Mouse (Mus musculus) midbrain, embryonic 12.5 days (tissue): ENCODE results near the gene Mblac2. TPM values are rescaled to one million over a fixed set of nuclear protein-coding genes. Genes with fewer than 3 reads are reported as not detected.
A peak's percentile ranks its signal among the peaks of the same experiment; 100 is the strongest.

Experiments used
- ATAC-seq: fragments of 200-750 bp; cut with Nextera tagmentation; 2 replicates; pipeline ENCODE4 v1.8.0; 2017; ENCODE audit warnings: low read depth, moderate TSS enrichment, moderate library complexity; ENCODE audit not compliant: low FRiP score
- H3K27ac ChIP-seq: fragments of 300-500 bp; sonication (generic); replicated peaks from 2 replicates; pipeline ENCODE4 v1.5.1; 2016; ENCODE audit warnings: mild to moderate bottlenecking
- H3K27me3 ChIP-seq: fragments of 300-500 bp; sonication (generic); 2 replicates; pipeline ENCODE4 v1.6.1; 2016; ENCODE audit warnings: mild to moderate bottlenecking
- H3K36me3 ChIP-seq: fragments of 300-500 bp; sonication (generic); 2 replicates; pipeline ENCODE4 v1.6.1; 2016
- H3K4me1 ChIP-seq: fragments of 300-500 bp; sonication (generic); 2 replicates; pipeline ENCODE4 v1.6.1; 2016
- H3K4me2 ChIP-seq: fragments of 300-500 bp; sonication (generic); replicated peaks from 2 replicates; pipeline ENCODE4 v1.6.1; 2016; ENCODE audit warnings: mild to moderate bottlenecking, moderate library complexity
- H3K4me3 ChIP-seq: fragments of 300-500 bp; sonication (generic); 2 replicates; pipeline ENCODE4 v1.5.1; 2016; ENCODE audit warnings: mild to moderate bottlenecking
- H3K9ac ChIP-seq: fragments of 300-500 bp; sonication (generic); replicated peaks from 2 replicates; pipeline ENCODE4 v1.6.1; 2016; ENCODE audit warnings: mild to moderate bottlenecking, moderate library complexity
- H3K9me3 ChIP-seq: fragments of 300-500 bp; sonication (generic); 2 replicates; pipeline ENCODE4 v1.6.1; 2016; ENCODE audit warnings: mild to moderate bottlenecking
- WGBS: fragments of 180-500 bp; shearing (Covaris S2); methylation state at CpG from one replicate; pipeline ENCODE4 v1.1.7; 2016; 5-methylcytosine and 5-hydroxymethylcytosine counted together
- polyA plus RNA-seq: library from polyadenylated mRNA; unstranded; fragments of >200 nt; fragmentation: Nextera tagmentation; extraction: Ambion mirVana; gene quantifications from 2 replicates; pipeline ENCODE4 v1.2.1, GENCODE M21; 2016

The Mblac2 gene
- polyA plus RNA-seq, 1 experiment from 2014 or later, result 7.5 TPM

DNA sequence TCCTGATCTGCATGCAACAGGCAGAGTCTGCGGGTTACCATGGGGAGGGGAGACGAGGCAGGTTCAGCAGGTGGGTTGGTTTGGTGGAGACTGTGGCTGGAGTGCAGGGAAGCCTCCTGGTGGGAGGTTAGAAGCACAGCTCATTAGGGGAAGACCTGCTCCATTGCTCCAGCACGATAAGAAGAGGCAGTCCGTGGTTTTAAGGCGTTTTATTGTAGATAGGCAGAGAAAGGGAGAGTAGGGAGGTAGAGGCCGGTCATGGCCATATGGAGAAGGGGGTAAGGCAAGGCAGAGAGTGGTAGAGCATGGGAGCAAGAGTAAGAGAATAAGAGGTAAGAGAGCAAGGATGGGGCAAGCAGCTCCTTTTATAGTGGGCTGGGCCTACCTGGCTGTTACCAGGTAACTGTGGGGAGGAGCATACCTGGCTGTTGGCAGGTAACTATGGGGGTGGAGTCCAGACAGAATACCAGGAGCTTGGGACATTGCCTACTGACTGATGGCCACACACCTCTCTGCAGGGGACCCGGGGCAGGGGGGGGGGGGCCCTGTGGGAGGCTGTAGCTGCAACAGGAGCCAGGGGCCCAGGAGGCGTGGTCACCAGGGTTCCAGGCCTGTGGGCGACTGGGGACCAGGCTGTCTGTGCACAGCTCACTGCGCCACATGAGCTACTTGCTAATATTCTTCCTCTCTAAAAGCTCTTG lies 32.4 kb downstream of the Mblac2 start:
- no peak overlapping the region for H3K27ac ChIP-seq
- H3K4me2 ChIP-seq, result no peak overlapping the region
- WGBS, result 40% methylated on average over 9 of the region's 10 CpGs
- H3K9me3 ChIP-seq, result 0 out of 2 replicates have a peak, but pooled peaks cover 2% of the 10 kb centered on the region
- H3K4me1 ChIP-seq, result no peaks in the 10 kb centered on the region
- no peaks in the 10 kb centered on the region for H3K36me3 ChIP-seq
- H3K9ac ChIP-seq, result no peak overlapping the region
- no peak for ATAC-seq
- H3K27me3 ChIP-seq, result no peaks in the 10 kb centered on the region
- no peak overlapping the region for H3K4me3 ChIP-seq

DNA sequence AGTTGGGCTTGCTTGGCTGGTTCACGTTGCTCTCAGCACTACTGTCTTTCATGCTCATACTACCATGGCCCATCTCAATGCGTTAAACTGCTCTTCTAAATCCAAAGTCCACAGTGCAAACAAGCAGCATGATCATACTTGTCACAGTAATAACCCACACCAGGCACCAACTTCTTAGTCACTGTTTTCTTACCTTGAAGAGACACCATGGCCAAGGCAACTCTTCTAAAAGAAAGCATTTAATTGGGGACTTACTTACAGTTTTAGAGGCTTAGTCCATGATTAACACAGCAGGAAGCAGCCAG lies 32.9 kb downstream of the Mblac2 start:
- H3K9ac ChIP-seq, result no peak overlapping the region
- 38% methylated on average over 2 of the region's 2 CpGs for WGBS
- H3K27ac ChIP-seq, result no peak overlapping the region
- H3K36me3 ChIP-seq, result no peaks in the 10 kb centered on the region
- no peak for ATAC-seq
- no peak overlapping the region for H3K4me3 ChIP-seq
- H3K4me1 ChIP-seq, result no peaks in the 10 kb centered on the region
- H3K9me3 ChIP-seq, result 0 out of 2 replicates have a peak, but pooled peaks cover 2% of the 10 kb centered on the region
- H3K27me3 ChIP-seq, result no peaks in the 10 kb centered on the region
- H3K4me2 ChIP-seq, result no peak overlapping the region

DNA sequence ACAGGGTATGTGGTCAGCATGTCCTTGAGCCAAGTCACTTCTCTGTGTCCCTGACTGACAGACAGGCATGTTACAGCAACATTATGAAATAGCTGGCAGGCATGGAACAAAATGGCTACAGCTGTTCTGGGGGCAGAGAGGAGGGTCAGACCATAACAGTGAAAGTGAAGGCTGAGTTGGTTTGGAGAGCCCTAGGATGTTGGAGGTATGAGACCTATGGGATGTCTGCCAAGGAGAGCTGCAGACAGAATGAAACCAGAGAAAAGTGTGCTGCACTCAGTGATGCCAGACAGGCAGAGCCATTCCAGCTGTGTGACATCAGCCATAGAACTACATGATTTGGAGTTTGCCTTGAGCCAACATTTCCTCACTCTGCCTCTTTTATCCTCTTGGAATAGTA lies 43.7 kb downstream of the Mblac2 start:
- Histone ChIP-seq H3K27me3 (no peaks in the 10 kb centered on the region), H3K4me2 (no peak overlapping the region), H3K4me3 (no peak overlapping the region), H3K9me3 (no peaks in the 10 kb centered on the region), H3K9ac (no peak overlapping the region), H3K36me3 (no peaks in the 10 kb centered on the region), H3K27ac (no peak overlapping the region), H3K4me1 (no peaks in the 10 kb centered on the region)
- ATAC-seq, result no peak

DNA sequence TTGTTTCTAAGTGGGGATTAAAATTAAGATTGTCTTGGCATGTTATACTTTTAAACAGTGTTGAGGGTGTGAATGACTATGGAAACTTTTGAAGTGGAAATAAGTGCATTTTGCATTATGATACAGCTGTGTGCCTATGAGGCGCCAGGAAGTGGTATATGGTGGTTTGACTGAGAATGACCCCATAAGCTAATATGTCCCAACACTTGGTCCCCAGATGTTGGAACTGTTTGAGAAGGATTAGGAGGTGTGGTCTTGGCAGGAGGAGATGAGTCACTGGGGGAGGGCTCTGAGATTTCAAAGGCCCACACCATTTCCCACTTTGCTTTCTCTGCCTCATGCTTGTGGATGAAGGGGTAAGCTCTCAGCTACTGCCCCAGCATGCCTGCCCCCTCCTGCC lies 44.2 kb downstream of the Mblac2 start:
- Histone ChIP-seq H3K36me3 (no peaks in the 10 kb centered on the region), H3K9ac (no peak overlapping the region), H3K27me3 (no peaks in the 10 kb centered on the region), H3K9me3 (no peaks in the 10 kb centered on the region), H3K27ac (no peak overlapping the region), H3K4me1 (no peaks in the 10 kb centered on the region), H3K4me3 (no peak overlapping the region), H3K4me2 (no peak overlapping the region)
- ATAC-seq, result no peak
- 97% methylated on average over 1 of the region's 1 CpGs for WGBS

DNA sequence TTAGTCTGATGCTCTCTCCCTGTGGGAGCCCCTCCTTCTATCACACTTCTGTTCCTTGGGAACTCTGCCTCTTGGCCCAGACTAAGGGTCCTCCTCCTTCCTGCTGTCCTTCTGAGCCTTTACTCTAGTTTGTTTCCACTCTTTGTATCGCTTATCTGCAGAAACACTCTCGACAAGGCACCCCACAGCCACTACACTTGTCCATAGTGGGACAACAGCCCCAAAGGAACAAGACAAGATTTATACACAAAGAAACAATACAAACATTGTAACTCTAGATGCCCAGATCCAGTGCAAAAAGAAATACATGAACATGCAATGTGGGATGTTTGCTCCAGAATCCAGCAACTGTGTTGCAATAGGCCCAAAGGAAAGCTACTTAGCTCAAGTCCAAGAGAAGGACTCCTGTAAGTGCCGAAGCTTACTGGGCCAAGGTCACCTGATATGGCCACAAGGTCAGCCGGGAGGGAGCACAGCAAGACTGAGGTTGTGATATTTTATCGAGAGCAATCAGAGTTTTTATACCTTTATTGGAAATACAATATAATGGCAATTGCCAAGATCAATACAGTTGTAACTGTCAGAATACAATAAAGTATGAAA lies 46.0 kb downstream of the Mblac2 start:
- H3K4me1 ChIP-seq, result no peaks in the 10 kb centered on the region
- 88% methylated on average over 5 of the region's 5 CpGs for WGBS
- no peak overlapping the region for H3K4me3 ChIP-seq
- H3K9me3 ChIP-seq, result no peaks in the 10 kb centered on the region
- H3K9ac ChIP-seq, result no peak overlapping the region
- no peak overlapping the region for H3K4me2 ChIP-seq
- H3K27me3 ChIP-seq, result no peaks in the 10 kb centered on the region
- no peaks in the 10 kb centered on the region for H3K36me3 ChIP-seq
- no peak overlapping the region for H3K27ac ChIP-seq
- no peak for ATAC-seq

DNA sequence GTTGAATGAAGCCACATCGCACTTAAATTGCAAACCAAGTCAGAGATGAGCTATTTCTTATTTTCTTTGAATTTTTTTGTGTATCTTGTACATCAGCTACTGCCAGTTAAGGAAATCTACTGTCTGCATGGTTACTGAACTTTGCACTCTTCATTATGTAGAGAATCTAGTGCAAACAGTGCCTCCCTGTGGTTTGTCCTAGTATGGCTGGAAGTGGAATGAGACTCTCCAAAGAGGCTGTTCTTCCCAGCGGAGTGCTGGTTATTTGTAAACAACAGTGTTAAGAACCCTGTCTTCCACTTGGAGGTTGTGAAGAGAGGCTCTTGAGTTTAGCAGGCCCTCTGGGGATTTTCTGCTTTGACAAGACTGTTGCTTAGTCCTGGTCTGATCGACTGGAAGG lies 49.2 kb downstream of the Mblac2 start:
- Histone ChIP-seq H3K36me3 (no peaks in the 10 kb centered on the region), H3K27ac (no peak overlapping the region), H3K4me3 (no peak overlapping the region), H3K4me2 (no peak overlapping the region), H3K9me3 (no peaks in the 10 kb centered on the region), H3K4me1 (no peaks in the 10 kb centered on the region), H3K27me3 (no peaks in the 10 kb centered on the region), H3K9ac (no peak overlapping the region)
- ATAC-seq, result peak; percentile 53; the same call in 1 of the 2 replicates
- WGBS, result 25% methylated on average over 3 of the region's 3 CpGs

DNA sequence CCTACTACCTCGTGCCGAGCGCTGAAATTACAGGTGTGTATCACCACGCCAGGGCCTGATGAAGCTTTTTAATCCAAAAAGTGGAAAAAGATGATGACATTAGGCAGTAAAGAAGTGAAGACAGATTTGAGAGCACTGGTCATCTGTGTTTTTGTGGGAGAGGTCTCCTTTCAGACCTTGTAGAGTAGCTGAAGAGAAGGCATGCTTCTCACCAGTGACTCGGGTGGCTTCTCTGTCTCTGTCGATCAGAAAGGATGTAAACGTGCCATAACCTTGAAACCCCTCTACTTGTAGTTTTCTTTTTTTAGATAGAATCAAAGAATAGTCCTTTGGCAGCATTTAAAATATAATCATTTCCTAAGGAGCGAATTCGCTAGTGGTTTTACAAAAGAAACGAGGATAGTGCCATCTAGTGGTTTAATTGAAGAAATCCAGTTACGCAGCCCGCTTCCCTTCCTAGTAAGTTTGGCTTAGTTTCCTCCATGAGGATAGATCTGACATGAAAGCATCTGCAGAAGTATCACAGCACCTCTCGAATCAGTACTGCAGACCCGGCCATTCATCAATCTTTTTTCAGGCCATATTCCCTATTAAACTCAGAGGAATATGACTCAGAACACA lies 50.5 kb downstream of the Mblac2 start:
- no peak overlapping the region for H3K27ac ChIP-seq
- 31% methylated on average over 14 of the region's 14 CpGs for WGBS
- no peaks in the 10 kb centered on the region for H3K27me3 ChIP-seq
- no peaks in the 10 kb centered on the region for H3K9me3 ChIP-seq
- no peaks in the 10 kb centered on the region for H3K36me3 ChIP-seq
- H3K4me3 ChIP-seq, result no peak overlapping the region
- ATAC-seq, result peak; percentile 63
- no peaks in the 10 kb centered on the region for H3K4me1 ChIP-seq
- 0 out of 2 replicates have a peak overlapping the region, but pooled peaks have one; percentile 31 for H3K9ac ChIP-seq
- 0 out of 2 replicates have a peak overlapping the region, but pooled peaks have one; percentile 21 for H3K4me2 ChIP-seq

DNA sequence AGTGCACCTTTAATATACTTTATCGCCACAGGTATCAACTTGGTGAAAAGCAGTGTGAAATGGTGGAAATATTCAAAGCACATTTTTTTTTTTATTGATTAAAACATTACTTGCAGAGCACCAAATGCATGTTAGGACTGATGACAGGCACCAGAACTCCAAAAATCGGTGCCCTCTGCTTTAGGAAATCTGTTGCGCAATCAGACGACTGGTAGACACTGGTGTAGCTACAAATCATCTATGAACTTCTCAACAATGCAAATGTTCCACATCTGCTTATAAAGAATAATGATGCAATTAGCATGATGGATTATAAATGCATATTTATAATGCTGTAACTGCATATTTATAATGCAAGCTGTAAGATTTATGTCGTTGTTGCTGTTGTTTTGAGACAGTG lies 53.0 kb downstream of the Mblac2 start:
- H3K9ac ChIP-seq, result no peak overlapping the region
- WGBS, result 89% methylated on average over 5 of the region's 5 CpGs
- no peaks in the 10 kb centered on the region for H3K36me3 ChIP-seq
- H3K27ac ChIP-seq, result no peak overlapping the region
- no peaks in the 10 kb centered on the region for H3K4me1 ChIP-seq
- no peak overlapping the region for H3K4me2 ChIP-seq
- ATAC-seq, result no peak
- H3K27me3 ChIP-seq, result no peaks in the 10 kb centered on the region
- no peaks in the 10 kb centered on the region for H3K9me3 ChIP-seq
- H3K4me3 ChIP-seq, result no peak overlapping the region

DNA sequence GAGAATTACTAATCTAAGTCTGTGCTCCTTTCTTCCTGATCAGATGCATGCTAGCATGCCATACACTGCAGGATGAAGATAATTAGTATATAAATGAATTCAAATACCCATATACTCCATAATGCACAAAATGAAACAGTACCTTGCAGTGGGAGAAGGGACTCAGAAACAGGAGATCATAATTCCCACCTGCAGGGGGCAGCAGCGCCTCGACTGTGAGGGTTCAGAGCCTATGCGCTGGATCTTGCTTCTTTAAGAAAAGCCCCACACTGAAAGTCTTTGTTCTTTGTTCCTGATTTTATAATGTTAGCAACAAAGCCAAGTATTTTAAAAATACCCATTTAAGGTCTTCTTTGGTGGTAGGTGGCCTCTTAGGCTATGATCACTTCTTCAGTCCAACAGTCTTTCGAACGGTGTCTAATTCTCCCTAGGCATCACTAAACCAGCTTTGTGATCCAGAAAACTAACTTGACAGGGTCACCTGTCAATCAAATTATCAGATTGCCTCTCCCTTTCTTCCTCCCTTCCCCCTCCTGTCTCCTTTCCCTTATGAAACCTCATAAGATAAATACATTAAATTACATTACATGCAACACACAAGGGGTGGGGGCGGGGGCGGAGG lies 56.0 kb downstream of the Mblac2 start:
- Histone ChIP-seq H3K27ac (no peak overlapping the region), H3K4me1 (no peaks in the 10 kb centered on the region), H3K27me3 (no peaks in the 10 kb centered on the region), H3K9ac (no peak overlapping the region), H3K4me3 (no peak overlapping the region), H3K4me2 (no peak overlapping the region), H3K36me3 (no peaks in the 10 kb centered on the region), H3K9me3 (no peaks in the 10 kb centered on the region)
- 84% methylated on average over 7 of the region's 7 CpGs for WGBS
- no peak; the same call in 1 of the 2 replicates for ATAC-seq

DNA sequence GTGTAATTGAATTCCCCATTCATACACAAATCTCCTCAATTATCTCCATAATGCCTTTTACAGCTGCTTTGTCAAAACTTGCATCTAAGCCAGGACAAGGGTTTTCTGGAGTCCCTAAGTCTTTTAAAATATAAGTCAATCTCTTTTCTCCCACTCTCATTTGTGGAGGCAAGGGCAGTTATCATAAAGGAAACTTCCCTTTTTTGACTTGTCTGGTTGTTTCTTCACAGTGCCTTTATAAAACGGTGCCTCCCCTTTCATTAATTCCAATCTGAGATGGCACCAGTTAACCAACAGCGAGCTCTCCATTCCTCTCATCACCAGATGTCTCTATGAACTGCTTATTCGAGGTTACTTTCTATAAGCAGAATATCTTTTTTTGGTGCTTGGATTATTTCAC lies 65.1 kb downstream of the Mblac2 start:
- Histone ChIP-seq H3K27ac (no peak overlapping the region), H3K27me3 (no peaks in the 10 kb centered on the region), H3K4me1 (no peaks in the 10 kb centered on the region), H3K36me3 (no peaks in the 10 kb centered on the region; the same call in 1 of the 2 replicates), H3K9me3 (no peaks in the 10 kb centered on the region), H3K4me3 (no peak overlapping the region), H3K4me2 (no peak overlapping the region), H3K9ac (no peak overlapping the region)
- 81% methylated on average over 3 of the region's 3 CpGs for WGBS
- ATAC-seq, result no peak

DNA sequence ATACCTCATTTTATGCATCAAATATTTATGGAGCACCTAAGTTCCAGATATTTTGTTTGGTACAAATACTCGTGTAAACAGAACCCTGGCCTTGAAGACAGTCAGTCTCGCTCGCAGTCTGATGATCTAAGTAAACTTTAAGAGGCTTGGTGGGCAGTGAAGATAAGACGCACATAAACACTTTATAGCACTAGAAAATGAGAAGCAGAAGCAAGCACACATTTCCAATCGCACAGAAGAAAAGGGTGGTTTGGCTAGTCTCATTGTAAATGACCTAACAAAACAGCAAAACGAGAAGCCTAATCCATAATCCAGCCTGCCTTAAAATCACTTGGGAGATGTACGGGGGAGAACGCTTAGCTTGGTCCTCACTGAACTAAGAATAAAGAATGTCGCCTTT lies 71.3 kb downstream of the Mblac2 start:
- Histone ChIP-seq H3K4me2 (peak overlapping the region; percentile 66), H3K4me3 (peak overlapping the region; percentile 71), H3K27me3 (no peaks in the 10 kb centered on the region), H3K4me1 (peaks cover 24% of the 10 kb centered on the region), H3K36me3 (peaks cover 4% of the 10 kb centered on the region; the same call in 1 of the 2 replicates), H3K9ac (peak overlapping the region; percentile 61), H3K9me3 (no peaks in the 10 kb centered on the region), H3K27ac (peak overlapping the region; percentile 98)
- 48% methylated on average over 9 of the region's 9 CpGs for WGBS
- no peak for ATAC-seq

DNA sequence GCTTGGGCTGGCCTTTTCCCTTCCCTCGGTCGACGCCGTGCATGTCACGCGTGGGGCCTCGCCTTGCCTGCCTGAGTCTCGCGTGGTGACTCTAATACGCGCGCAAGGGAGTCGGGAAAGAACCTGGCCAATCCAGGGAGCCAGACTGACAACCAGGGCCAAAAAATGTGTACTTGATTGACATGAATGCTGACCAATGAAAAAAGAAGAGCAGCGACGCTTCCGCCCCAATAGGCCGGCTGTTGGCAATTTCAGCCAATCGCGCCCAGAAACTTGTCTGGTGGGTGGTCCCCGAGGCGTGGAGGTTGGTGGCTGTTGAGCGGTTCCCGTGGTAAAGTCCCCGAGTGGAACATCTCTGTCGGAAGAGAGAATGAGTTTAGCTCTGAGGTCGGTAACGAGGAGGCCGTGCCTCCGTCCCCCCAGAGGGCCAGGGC lies 71.8 kb downstream of the Mblac2 start, which contains the start of gene Cetn3:
Gene Cetn3 (plus strand): TSS at position 107 of the 434 bp plus-strand sequence.
- ATAC-seq, result peak; percentile 93
- peak within 1 kb of the TSS; percentile 71 for H3K4me3 ChIP-seq
- H3K27me3 ChIP-seq, result no peaks in the 10 kb centered on the region
- peaks cover 8% of the 10 kb centered on the region; the same call in 1 of the 2 replicates for H3K36me3 ChIP-seq
- H3K9me3 ChIP-seq, result no peaks in the 10 kb centered on the region
- peak within 1 kb of the TSS; percentile 83 for H3K9ac ChIP-seq
- WGBS, result under 1% methylated on average over 29 of the region's 29 CpGs
- H3K4me2 ChIP-seq, result peak within 1 kb of the TSS; percentile 66
- peak within 1 kb of the TSS; percentile 98 for H3K27ac ChIP-seq
- H3K4me1 ChIP-seq, result peaks cover 24% of the 10 kb centered on the region
